Mouse (Mus musculus): ENCODE data around the gene Fam205a2. TPM values are rescaled to one million over a fixed set of nuclear protein-coding genes. Genes with fewer than 3 reads are reported as not detected.

The Fam205a2 gene
- not detected in 2 replicates for polyA plus RNA-seq (2012; rRNA removed)

GRCm38 (mm10) chr4:42528075-42528474, at the start of gene Fam205a2:
Fam205a2 (minus strand) TSS chr4:42528175.

Other genes with a start within 250 kb of the Fam205a2 start
- gene Gm21953, start 233.9 kb downstream of the Fam205a2 start, polyA plus RNA-seq (2012; rRNA removed) = not detected in 2 replicates
- gene Fam205a3, start 209.8 kb downstream of the Fam205a2 start, polyA plus RNA-seq (2012; rRNA removed) = not detected in 2 replicates
- gene Gm21586, start 88.8 kb downstream of the Fam205a2 start, polyA plus RNA-seq (2012; rRNA removed) = not detected in 2 replicates
- gene Gm2163, start 61.4 kb downstream of the Fam205a2 start, polyA plus RNA-seq (2012; rRNA removed) = 0.38 and 0.56 TPM in 2 replicates
- gene Gm10591, start 84.0 kb upstream of the Fam205a2 start, polyA plus RNA-seq (2012; rRNA removed) = not detected in 2 replicates
- gene Gm2564, start 101.5 kb upstream of the Fam205a2 start, polyA plus RNA-seq (2012; rRNA removed) = 0.11 and 0.25 TPM in 2 replicates
- gene Ccl27b, start 127.1 kb upstream of the Fam205a2 start, polyA plus RNA-seq (2012; rRNA removed) = 0.51 TPM in 1 of 2 replicates, not detected in the other
- gene Il11ra2, start 133.7 kb upstream of the Fam205a2 start, polyA plus RNA-seq (2012; rRNA removed) = 0.06 and 0.18 TPM in 2 replicates
- 0.33 TPM in 1 of 2 replicates, not detected in the other for gene 4930578G10Rik, start 207.4 kb upstream of the Fam205a2 start, polyA plus RNA-seq (2012; rRNA removed)
- gene Ccl19, start 228.4 kb upstream of the Fam205a2 start, polyA plus RNA-seq (2012; rRNA removed) = not detected in 2 replicates
- 0.75 and 7.0 TPM in 2 replicates for gene Ccl21a, start 245.8 kb upstream of the Fam205a2 start, polyA plus RNA-seq (2012; rRNA removed)